Mouse (Mus musculus): ENCODE measurements around the gene Fitm2.

GRCm38 (mm10) chr2:163433971-163434370 lies 38.5 kb downstream of the Fitm2 start:
- TF ChIP-seq CTCF (IDR thresholded peaks at IDR 0.05; ENCODE audit: control insufficient read depth, insufficient read depth, insufficient read length) (no peak), MYOD1 (IDR thresholded peaks at IDR 0.05; ENCODE audit: control insufficient read depth, insufficient read length, low read depth) (no peak)

Measured in C2C12 (cell line).